Mouse (Mus musculus) frontal cortex, adult 2 months (tissue): ENCODE measurements around the gene Akt1s1. TPM values are rescaled to one million over a fixed set of nuclear protein-coding genes. Genes with fewer than 3 reads are reported as not detected.

Experiments
- DNase-seq, 2 experiments: peaks; one replicate each; pipeline ENCODE4 v3.0.0; 2022; ENCODE audit warnings: low spot score in 1 of 2; ENCODE audit errors: extremely low spot score in 1 of 2
- polyA plus RNA-seq: library from polyadenylated mRNA; depleted of rRNA; stranded (reverse); fragments of >200 nt; gene quantifications from 2 replicates; pipeline ENCODE4 v1.2.3, GENCODE M21; 2012

Akt1s1 gene
- polyA plus RNA-seq, 1 experiment = 87.0 TPM

DNA sequence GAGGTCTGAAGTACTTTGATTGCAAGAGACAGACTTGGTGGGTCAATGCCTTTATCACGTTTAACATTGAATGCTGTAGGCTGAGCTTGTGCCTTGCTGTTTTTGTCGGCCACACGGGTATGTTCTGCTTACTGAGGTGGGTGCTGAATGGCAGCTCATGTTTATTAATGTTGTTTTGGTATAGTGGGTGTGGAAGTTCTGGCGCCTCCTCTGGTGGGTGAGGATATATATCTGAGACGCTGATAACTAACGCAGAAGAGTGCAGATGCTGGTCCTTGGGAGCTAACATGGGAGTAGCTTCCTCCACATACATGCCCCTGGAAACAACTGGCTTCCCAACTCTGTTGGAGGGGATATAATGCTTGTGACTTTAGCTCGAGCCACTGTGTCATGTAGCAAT lies 25.4 kb upstream of the Akt1s1 start:
- peak in 1 of 2 experiments; percentile 2 for DNase-seq

DNA sequence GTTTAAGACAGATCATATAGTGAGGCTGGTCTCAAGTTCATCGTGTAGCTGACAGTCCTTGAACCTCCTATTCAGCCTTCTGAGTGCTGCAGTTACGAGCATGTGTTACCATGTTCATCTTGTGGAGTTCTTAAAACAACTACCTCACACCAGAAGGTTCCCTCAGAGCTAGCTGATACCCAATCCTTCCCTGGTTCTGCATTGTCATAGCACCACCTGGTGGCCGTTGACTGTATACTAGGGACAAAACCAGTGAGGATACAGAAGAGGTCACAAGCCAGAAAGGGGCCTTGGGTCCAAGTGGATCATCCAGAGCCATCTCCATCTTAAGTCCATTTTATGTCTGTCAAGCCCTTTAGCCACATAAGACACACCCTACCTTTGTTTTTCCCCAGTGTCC lies 23.9 kb upstream of the Akt1s1 start:
- peak in 1 of 2 experiments; percentile 90 for DNase-seq

DNA sequence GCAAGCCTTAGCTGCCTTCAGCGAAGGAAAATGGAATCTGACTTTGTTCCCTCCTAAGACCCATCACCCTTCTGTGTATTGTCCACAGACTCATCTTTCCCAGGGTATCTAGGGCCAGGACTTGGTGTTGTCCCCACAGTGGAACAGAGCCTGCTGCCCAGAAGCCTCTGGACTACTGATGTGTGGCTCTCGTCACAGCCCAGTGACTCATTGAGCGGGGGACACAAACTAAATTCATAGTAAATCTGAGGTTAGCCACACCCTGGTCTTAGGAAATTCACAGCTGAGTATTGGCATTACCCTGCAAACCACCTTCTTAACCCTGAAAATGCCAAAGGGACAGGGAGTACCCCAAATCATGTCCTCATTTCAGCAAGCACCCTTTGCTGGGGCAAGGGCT lies 22.0 kb upstream of the Akt1s1 start:
- no peak for DNase-seq

DNA sequence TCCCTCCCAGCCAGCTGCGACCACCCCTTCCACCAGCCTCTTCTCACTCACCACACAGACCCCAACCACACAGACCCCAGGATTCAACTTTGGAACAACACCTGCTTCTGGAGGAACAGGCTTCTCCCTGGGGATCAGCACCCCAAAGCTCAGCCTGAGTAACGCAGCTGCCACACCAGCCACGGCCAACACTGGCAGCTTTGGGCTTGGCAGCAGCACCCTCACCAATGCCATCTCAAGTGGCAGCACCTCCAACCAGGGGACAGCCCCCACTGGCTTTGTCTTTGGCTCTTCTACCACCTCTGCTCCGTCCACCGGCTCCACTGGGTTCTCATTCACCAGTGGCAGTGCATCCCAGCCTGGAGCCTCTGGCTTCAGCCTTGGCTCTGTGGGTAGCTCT lies 20.1 kb upstream of the Akt1s1 start:
- no peak for DNase-seq

DNA sequence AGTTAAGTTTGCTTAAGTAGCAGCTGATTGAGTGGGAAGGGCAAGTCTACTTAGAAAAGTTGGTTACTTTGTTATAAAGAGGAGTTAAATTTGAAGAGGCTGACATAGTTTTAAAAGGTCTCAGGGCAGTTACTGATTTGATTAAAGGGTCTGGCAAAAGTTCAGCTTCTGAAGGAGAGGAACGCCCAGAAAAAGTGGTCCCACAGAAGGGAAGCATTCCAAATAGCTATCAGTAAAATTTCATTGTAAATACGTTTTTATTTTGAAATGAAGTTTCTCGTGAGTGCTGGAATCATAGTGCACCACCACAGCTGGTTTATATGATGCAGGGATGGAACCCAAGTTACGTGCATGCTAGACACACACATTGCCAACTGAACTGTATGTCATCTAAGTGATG lies 16.0 kb upstream of the Akt1s1 start:
- no peak for DNase-seq

DNA sequence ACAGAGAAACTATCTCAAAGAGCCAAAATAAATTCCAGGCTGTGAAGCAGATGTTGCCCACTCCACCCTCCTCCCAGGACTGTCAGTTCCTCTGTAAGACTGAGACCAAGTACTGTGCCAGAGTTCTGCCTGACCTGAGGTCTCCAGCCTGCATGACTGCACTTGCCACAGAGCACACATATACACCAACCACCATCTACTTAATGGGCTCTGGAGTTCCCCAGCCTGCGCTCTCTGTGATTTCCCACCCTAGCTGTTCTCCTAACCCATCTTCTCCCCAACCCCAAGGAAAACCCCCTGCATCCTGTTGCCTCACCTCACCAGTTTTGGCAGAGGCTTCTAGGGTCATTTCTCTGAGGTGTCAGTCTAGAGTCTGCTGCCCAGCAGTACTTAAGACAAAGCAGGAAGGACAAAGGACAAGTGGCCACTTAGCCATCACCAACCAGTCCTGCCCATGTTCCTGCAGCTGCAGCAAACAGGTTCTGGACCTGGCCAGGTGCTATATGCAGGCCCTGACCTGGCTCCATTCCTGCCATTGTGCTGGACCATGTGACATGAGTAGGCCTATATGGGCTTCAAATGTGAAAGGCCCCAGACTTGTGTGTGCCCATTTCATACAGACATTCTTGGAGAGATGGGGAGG lies 13.3 kb upstream of the Akt1s1 start:
- no peak for DNase-seq

DNA sequence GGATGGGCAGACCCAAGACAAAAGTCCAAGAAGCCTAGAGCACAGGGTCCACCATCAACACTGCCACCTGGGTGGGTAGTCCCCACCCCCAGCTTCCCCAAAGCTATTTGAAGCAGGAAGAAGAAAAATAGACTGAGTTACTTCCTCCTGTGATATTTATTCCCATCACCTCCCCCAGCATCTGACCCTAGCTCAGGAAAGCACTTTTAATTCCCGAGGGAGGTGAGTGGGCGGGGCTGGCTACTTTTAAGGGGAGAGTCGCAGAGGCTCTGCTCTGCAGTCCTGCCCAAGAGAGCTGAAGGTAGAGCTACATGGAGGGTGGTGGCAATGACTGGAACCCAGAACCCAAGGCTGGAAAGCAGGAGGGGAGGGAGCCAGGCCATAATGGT lies 12.8 kb upstream of the Akt1s1 start:
- DNase-seq = no peak

DNA sequence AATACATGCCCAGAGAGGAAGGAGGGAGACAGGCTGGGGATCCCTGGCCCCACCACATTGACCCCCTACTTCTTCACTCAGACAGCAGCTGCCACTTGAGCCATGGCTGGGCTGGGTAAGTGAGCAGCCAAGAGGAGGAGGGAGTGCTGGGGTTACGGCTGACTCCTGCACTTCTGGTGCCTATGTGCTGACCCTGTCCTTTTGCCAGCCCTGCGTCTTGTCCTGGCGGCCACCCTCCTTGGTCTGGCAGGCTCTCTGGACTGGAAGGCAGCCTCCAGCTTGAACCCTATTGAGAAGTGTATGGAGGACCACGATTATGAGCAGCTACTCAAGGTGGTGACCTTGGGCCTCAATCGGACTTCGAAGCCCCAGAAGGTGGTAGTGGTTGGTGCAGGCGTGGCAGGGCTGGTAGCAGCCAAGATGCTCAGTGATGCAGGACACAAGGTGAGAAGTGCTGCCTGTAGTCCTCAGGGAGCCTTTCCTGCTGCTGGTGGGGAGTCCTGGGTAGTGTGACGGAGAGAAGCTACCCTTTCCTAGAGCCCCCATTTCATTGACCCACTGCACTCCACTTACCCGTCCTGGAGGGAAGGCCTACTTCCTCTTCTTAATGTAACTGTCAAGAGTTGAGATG lies 12.3 kb upstream of the Akt1s1 start:
- no peak for DNase-seq

DNA sequence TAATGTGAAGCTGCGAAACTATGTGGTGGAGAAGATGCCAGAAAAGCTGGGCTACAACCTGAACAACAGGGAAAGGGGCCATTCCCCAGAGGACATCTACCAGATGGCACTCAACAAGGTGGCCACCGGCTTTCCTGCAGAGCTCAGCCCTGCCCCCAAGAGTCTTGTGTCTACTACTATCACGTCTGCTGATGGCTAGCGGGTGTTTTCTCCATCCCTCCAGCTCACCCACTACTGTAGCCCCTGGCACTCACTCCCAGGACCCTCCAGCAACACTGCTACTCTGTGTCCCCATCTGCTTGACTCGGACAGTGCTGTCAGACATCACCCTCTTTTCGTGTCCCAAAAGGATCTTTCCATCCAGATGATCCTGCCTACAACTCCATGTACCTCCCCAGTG lies 10.7 kb upstream of the Akt1s1 start:
- no peak for DNase-seq

DNA sequence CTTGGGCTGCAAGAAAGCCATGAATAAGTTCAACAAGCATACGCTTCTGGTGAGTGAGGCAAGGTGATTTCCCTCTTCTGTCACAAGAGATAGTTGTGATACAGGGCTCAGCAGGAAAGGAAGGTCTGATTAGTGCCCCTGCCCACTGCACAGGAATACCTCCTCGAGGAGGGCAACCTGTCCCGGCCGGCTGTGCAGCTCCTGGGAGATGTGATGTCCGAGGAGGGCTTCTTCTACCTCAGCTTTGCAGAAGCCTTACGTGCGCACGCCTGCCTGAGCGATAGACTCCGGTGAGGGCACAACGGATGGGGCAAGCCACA lies 9.7 kb upstream of the Akt1s1 start:
- no peak for DNase-seq

DNA sequence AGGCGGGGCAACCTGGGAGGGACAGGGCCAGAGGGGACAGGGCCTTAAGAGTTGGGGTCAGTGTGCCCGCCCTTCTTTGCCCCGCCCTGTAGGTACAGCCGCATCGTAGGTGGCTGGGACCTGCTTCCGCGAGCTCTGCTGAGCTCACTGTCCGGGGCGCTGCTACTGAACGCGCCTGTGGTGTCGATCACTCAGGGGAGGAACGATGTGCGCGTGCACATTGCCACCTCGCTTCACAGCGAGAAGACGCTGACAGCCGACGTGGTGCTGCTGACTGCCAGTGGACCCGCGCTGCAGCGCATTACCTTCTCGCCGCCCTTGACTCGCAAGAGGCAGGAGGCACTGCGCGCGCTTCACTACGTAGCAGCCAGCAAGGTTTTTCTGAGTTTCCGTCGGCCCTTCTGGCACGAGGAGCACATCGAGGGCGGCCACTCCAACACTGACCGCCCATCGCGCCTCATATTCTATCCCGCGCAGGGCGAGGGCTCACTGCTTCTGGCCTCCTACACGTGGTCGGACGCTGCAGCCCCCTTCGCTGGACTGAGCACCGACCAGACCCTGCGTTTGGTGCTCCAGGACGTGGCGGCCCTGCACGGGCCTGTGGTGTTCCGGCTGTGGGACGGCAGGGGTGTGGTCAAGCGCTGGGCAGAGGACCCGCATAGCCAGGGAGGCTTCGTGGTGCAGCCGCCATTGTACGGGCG lies 9.2 kb upstream of the Akt1s1 start:
- DNase-seq = peak in 1 of 2 experiments; percentile 57

DNA sequence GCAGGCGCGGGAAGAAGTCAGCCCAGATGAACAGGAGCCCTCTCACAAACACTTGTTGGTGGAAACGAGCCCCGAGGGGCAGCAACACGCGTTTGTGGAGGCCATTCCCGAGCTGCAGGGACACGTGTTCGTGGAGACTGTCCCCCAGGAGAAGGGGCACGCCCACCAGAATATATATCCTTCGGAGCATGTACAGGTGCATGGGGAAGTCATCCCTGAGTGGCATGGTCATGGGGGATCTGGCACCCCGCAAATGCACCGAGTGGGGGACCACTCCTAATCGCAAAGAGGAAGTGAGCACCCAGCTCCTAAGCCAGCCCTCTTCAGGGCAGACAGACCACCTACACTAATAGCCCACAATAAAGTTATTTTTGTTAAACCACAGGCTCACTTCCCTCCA lies 8.4 kb upstream of the Akt1s1 start:
- DNase-seq = no peak

DNA sequence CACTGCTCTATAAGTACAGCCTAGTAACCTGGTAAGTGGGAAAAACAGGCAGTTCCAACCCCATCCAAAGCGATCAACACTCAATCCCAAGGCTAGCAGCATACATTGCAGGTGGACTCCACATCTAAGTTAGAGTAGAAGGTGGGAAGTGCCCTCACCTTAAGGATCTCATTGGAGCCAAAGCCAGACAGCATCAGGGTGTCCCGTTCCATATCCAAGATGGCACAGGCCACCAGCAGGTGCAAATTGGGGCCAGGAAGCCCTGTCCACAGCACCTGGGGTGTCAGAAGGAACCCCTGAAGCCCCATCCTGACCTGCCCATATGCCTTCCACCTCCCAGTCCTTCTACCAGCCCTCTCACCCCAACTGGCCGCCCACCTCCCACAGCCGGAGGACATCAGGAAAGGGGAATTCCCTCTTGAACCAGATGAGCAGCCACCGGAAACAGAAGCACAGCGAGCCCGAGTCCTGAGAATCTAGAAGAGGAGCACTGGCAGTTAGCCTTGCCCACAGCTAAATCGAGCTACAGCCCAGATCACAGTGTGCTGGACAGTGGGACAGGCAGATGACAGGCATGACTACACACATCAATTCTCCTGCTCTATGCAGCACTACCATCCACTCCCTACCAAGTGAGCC lies 6.8 kb upstream of the Akt1s1 start:
- DNase-seq = no peak

DNA sequence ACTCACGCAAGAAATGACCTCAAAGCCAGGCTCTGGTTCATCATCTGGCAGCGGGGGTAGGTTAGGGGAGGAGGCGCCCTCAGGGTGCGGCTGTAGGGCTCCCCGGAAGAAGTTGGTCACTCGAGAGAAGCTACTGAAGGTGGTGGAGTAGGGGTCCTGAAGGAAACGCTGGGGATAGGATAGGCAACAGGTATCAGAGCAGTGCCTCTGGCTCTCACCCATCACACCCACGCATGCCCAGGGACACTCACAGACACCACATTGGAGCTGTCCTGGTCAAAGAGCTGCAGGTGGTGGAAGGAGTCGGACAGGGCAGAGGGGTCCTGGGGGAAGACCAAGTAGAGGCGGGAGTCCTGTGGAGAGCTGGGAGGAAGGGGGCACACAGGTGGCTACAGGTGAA lies 3.8 kb upstream of the Akt1s1 start:
- DNase-seq = no peak

DNA sequence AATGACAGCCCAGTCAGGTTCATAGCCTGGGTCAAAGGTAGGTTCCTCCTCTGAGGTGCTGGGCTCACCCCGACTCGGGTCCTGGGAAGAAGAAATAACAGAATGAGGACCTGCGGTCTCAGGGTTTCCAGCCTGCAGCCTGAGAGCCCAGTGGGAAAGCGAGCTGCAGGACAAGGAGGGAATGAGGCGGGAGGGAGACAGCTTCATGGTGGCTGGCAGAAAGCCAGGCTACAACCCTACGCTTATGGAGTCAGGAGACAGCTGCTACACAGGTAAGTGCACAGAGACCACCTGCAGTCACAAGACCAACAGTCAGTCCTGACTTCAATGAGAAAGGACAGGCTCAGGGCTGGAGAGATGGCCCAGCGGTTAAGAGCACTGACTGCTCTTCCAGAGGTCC lies 2.0 kb upstream of the Akt1s1 start:
- DNase-seq = no peak

DNA sequence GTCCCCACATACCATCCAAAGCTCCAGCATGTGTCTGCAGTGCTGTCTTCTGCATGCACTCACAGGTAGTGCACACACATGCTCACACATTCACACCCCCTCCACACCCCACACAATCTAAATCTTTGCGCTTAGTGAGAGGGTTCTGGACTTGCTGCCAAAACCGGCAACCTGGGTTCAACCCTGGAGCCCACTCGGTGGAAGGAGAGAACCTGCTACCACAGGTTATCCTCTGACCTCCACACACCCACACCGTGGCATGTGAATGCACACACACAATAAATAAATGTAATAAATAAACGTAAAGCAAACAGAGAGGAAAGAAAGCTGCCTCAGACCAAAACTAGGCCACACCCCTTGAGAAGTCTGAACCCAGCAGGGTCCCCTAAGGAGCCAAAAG lies 1.0 kb upstream of the Akt1s1 start:
- no peak for DNase-seq

DNA sequence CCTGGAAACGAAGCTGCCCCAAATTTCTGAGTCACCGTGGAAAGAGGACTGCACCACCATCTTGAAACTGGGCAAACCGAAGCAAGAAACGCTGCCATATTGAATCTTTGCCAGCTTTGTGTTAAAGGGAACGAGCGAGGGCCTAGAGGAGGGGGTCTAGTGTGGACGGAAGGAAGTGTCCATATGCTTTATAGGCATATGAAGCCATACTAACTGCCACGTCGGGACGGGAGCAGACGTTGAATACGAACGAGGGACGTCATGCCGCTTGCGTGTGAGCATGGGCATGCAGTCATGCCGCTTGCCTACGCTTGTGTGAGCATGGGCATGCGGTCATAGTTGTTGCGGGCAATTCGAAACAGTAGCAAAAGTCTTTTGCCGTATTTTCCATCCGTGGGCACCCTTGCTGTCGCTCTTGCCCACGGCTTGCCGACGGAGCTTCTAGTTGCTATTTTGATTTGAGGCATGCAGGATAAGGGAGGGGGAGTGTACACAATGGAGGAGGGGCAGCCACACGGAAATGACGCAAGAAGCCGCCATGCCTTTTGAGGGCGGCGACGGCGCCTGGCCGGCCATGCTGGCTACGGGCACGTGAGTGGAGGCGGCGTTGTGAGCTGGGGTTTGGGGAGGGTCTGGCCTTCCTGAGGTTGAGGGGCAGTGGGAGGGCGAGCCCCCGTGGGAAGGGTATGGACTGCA lies 773 bp downstream of the Akt1s1 start:
- peak; percentile 92 for DNase-seq

DNA sequence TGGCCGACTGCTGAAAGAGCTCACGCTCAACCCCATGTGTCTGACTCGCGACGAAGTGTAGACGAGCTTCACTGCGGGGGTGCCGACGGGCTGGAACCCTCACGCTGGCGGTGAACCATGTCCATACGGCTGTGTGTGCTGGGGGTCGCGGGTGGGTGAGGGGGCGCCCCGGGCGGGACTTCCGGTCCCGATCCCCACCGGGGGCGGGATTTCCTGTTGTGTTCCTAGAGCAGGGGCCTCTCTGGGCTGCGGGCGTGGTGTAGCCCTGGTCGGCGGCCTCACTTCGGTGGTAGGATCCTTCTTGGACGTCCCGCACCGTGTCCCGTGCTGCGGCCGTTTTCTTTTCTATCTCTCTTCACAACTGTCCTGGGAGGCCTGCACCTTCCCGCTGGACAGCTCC lies 1.4 kb downstream of the Akt1s1 start:
- peak in 1 of 2 experiments; percentile 76 for DNase-seq

DNA sequence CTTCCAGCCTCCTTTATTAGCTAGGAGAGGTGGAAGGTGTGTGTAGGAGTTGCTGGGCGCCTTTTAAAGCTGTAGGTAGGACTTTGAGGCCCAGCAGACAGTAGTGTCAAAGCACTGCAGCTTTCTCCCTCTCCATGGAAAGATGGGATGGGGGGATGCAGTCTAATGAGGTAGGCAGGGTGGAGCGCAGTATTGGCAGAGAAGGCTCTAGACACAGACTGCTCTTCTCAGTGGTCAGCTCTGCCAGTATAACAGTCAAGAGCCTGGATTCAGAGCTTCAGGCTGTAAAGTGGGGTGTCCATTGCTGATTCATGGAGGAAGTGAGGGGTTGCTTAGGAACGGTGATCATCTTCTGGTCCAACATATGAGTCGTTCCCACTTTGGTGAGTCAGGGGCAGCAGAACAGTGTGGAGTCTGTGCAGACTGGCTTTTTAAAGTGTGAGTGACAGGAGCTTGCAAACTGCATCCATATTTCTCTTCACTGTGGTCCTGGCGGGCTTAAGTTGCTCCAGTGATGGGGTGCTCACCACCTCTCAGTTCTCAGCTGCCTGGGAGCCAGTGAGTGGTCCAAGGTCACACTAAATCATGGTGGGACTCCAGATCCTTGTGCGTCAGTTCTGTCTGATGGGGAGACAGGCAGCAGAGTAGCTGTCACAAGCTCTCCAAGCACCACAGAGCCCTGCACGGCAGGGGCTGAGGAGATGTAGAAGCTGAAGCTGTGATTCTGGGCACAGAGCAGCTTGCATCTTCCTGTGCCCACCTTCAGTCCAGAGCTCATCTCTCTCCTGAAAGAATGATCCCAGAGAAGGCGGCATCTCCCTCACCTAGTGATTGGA lies 2.2 kb downstream of the Akt1s1 start:
- DNase-seq = no peak

DNA sequence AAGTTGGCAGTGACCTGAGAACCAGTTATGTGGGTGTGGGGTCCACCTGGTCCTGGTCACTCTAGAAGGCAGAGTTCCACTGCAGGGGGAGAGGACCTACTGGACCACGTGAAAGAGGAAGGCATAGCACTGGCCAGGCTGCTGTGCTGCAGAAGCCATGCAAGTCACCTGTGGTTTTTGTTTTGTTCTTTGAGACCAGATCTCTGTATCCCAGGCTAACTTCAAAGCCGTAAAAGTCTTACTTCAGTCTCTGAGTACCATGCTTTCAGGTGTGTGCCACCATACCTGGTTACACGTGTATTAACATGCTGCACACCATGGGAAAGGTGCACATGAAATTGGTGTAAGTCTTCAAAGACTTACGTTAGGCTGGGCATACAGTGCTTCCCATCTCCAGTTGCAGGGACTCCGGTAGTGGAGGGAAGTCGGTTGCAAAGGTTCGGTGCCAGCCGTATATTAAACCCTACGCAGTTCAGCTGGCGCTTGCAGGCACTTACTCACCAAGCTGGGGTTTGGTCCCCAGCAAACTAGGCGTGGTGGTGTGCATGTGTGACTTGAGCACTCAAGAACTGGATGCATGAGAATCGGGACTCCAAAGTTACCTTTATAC lies 2.9 kb downstream of the Akt1s1 start:
- no peak for DNase-seq
